Mouse (Mus musculus): ENCODE measurements around the gene Angptl8.

DNA sequence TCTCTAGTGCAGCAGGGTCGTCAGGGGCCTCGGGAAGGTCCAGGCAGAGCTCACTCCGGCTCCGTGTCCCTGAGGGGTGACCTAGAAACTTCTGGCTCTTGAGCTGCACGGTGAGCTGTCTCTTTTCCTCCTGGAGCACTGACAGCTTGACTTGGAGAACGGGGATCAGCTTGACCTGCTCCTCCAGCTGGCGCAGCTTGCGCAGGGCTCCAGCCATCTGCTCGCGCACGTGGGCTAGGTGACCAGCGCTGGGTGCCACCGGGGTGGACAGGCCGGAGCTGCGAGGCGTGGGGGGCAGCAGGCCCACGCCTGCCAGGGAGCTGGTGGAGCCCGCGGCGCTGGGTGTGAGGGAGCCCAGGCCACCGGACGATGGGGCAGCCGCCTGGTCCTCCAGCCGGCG is 40.4 kb upstream of the Angptl8 start:
- TF ChIP-seq MAX (IDR thresholded peaks at IDR 0.05) = no peak
- no peak for TF ChIP-seq CTCF (IDR thresholded peaks at IDR 0.05; ENCODE audit: control insufficient read depth, insufficient read depth, insufficient read length)

Data from C2C12 (cell line).